Mouse (Mus musculus) cerebellum, adult 2 months (tissue): Measurements from ENCODE around the gene Bicc1.

Experiments used
- CTCF ChIP-seq: fragments of 200-500 bp; IDR thresholded peaks from 2 replicates; pipeline ENCODE4 v1.5.1; 2011; ENCODE audit warnings: low read depth, mild to moderate bottlenecking, control low read depth, low read length, moderate library complexity, borderline replicate concordance; ENCODE audit not compliant: insufficient read depth
- POLR2A ChIP-seq: fragments of 200-500 bp; IDR thresholded peaks from 2 replicates; pipeline ENCODE4 v1.6.1; 2011; ENCODE audit warnings: low read length, control low read depth, borderline replicate concordance; ENCODE audit not compliant: insufficient read depth

- no peak for TF ChIP-seq CTCF
- no peak for TF ChIP-seq POLR2A
Measured at GRCm38 (mm10) chr10:70901193-70901875, 258.2 kb downstream of the Bicc1 start.
